25 mouse cellular contexts compared by ENCODE assay signal in genomic region chr9:81136366-81136765, GRCm38 (mm10).
DNase-seq lines count a peak whose midpoint lies in the region; ATAC-seq and TF ChIP-seq lines count a peak whose summit lies in the region.
"Had no signal": no experiment of that assay in that cellular context is flagged by ENCODE, and none has a peak within 500 bp of the region (broad histone marks: within the 10 kb centered on the region; RNA-seq: fewer than 3 reads in every experiment).

No protein-coding gene starts in this region.

- no peaks in the 10 kb centered on the region for H3K9me3 ChIP-seq in lung, embryonic 14.5 days (ENCODE audit: low read depth, low read length)
- no peaks in the 10 kb centered on the region for H3K9me3 ChIP-seq in forebrain, embryonic 10.5 days
- H3K9me3 ChIP-seq: embryonic facial prominence, embryonic 15.5 days; forebrain, embryonic 13.5 days; heart, embryonic 15.5 days; hindbrain, embryonic 10.5 days; intestine, embryonic 15.5 days had no signal

- H3K27me3 ChIP-seq in lung, embryonic 14.5 days (ENCODE audit: insufficient read depth, low read length): no peaks in the 10 kb centered on the region
- H3K27me3 ChIP-seq in forebrain, embryonic 10.5 days (ENCODE audit: poor library complexity, severe bottlenecking): no peaks in the 10 kb centered on the region
- H3K27me3 ChIP-seq: embryonic facial prominence, embryonic 15.5 days; forebrain, embryonic 13.5 days; heart, embryonic 15.5 days; intestine, embryonic 15.5 days had no signal

- no peak overlapping the region for H3K4me3 ChIP-seq in lung, embryonic 14.5 days (ENCODE audit: low read depth, low read length)
- H3K4me3 ChIP-seq in forebrain, embryonic 10.5 days: no peak overlapping the region
- H3K4me3 ChIP-seq: embryonic facial prominence, embryonic 15.5 days; erythroblast, embryonic 14.5 days; forebrain, embryonic 13.5 days; gastrocnemius, adult 2 months; heart, embryonic 15.5 days; hindbrain, embryonic 10.5 days; intestine, embryonic 15.5 days had no signal

- H3K9ac ChIP-seq in lung, embryonic 14.5 days: no peak overlapping the region
- H3K9ac ChIP-seq: embryonic facial prominence, embryonic 15.5 days; forebrain, embryonic 13.5 days; forebrain, postnatal 0 days; heart, embryonic 15.5 days; hindbrain, embryonic 14.5 days; intestine, embryonic 15.5 days had no signal

- no peak overlapping the region for H3K4me2 ChIP-seq in lung, embryonic 14.5 days
- H3K4me2 ChIP-seq: embryonic facial prominence, embryonic 15.5 days; forebrain, embryonic 13.5 days; heart, embryonic 11.5 days; heart, embryonic 15.5 days; hindbrain, embryonic 14.5 days; intestine, embryonic 15.5 days had no signal

- no peaks in the 10 kb centered on the region for H3K36me3 ChIP-seq in lung, embryonic 14.5 days (ENCODE audit: insufficient read depth)
- H3K36me3 ChIP-seq in forebrain, embryonic 10.5 days (replicated peaks): no peaks in the 10 kb centered on the region
- H3K36me3 ChIP-seq: embryonic facial prominence, embryonic 15.5 days; G1E; heart, embryonic 15.5 days; hindbrain, embryonic 10.5 days; intestine, embryonic 15.5 days had no signal

- ATAC-seq in lung, embryonic 14.5 days (ENCODE audit: insufficient read depth): no peak
- 0 out of 2 replicates have a peak, but pooled peaks have one; percentile 11 for ATAC-seq in common myeloid progenitor, adult 5-6 weeks (replicated peaks; ENCODE audit: low read depth, poor library complexity, severe bottlenecking)
- peak; percentile 44 for ATAC-seq in granulocyte monocyte progenitor cell, adult 5-6 weeks (replicated peaks; ENCODE audit: poor library complexity, severe bottlenecking)
- no peak for ATAC-seq in CD4-positive, CD25-positive, alpha-beta regulatory T cell, adult 4 months
- ATAC-seq: forebrain, embryonic 13.5 days; forebrain, postnatal 0 days; intestine, embryonic 15.5 days had no signal

- peak; percentile 50 for DNase-seq in lung, embryonic 14.5 days
- DNase-seq in lung, postnatal 14 days: no peak
- peak; percentile 2 for DNase-seq in NIH3T3 (ENCODE audit: low read depth)
- no peak for DNase-seq in forebrain, embryonic 10.5 days (ENCODE audit: extremely low spot score, low spot score)
- DNase-seq: adrenal gland, postnatal 14 days; cerebellum, adult 2 months; cerebellum, postnatal 10 days; embryo, embryonic 11 days; forebrain, postnatal 0 days; gastrocnemius, adult 2 months; gastrocnemius, postnatal 25 days; heart, adult 18-20 months; heart, postnatal 14 days had no signal

- H3K27ac ChIP-seq in lung, embryonic 14.5 days (ENCODE audit: low read depth): no peak overlapping the region
- H3K27ac ChIP-seq in forebrain, embryonic 10.5 days: no peak overlapping the region
- H3K27ac ChIP-seq: embryonic facial prominence, embryonic 15.5 days; forebrain, embryonic 13.5 days; gastrocnemius, adult 2 months; heart, embryonic 15.5 days; hindbrain, embryonic 10.5 days; hindbrain, embryonic 14.5 days; intestine, embryonic 15.5 days had no signal

- no peaks in the 10 kb centered on the region for H3K4me1 ChIP-seq in lung, embryonic 14.5 days (ENCODE audit: insufficient read depth)
- no peaks in the 10 kb centered on the region for H3K4me1 ChIP-seq in forebrain, embryonic 10.5 days
- H3K4me1 ChIP-seq: embryonic facial prominence, embryonic 15.5 days; forebrain, embryonic 13.5 days; heart, embryonic 15.5 days; hindbrain, embryonic 10.5 days; intestine, embryonic 15.5 days had no signal

- 62% methylated on average over 3 of the region's 3 CpGs for WGBS in lung, embryonic 14.5 days
- 91% methylated on average over 3 of the region's 3 CpGs for WGBS in forebrain, embryonic 10.5 days

- TF ChIP-seq CTCF in lung, embryonic 14.5 days (IDR thresholded peaks at IDR 0.05; ENCODE audit: low read depth): no peak

Comparison
In these comparisons a context has a peak if more than half of its experiments do, and no peak if none do; other contexts are left out.
1. DNase-seq: peak in lung, embryonic 14.5 days (single experiment) and NIH3T3 (single experiment); none in lung, postnatal 14 days (single experiment) and forebrain, embryonic 10.5 days (single experiment).
2. ATAC-seq: peak in common myeloid progenitor, adult 5-6 weeks (single experiment) and granulocyte monocyte progenitor cell, adult 5-6 weeks (single experiment); none in lung, embryonic 14.5 days (single experiment) and CD4-positive, CD25-positive, alpha-beta regulatory T cell, adult 4 months (single experiment).